Mouse (Mus musculus) testis, postnatal 14 days (tissue): ENCODE measurements around the gene Casd1.
"Not testable (repeated sequence)": the region's sequence is repeated elsewhere in the genome, so short reads cannot be mapped to it uniquely, and the experiment has no call there.

Experiments
- DNase-seq: peaks from one replicate; pipeline ENCODE4 v3.0.0; 2021; ENCODE audit warnings: low spot score

Gene Casd1

DNA sequence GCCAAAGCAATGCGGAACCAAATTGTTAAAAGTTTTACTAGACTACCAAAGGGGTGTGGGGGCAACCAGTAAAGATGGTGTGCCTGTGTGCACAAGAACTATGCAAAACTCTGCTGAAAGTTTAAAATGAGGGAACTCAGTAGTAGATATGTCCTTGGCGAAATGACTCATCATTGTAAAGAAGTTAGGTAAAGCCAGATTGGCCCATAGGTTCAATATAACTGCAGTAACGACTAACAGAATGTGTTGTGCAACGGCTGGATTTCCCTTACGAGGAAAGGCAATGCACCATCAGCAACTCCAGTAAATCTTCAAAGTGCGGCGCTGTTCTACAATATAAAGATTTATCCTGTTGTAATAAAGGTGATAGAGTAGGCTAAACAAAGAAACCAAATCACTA is 11.8 kb downstream of the Casd1 start:
- DNase-seq: no peak

DNA sequence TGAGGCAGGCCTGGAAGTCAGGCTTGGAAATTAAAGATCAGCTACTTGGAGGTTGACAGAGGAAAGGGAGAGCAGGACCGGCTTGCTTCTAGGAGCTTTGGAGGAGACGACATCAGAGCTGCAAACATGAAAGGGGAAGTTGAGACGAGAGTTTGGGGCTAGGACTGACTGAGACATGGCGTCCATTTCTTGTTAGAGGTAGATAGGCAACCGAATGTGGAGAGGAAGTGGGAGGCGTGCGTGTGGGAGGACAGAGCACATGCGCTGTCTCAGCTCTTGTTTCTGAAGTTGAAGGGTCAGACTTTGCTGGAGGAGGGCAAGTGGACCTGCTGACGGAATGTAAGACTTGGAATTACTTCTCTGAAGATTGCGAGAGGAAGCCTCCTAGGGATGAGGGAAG is 17.3 kb downstream of the Casd1 start:
- DNase-seq: no peak

DNA sequence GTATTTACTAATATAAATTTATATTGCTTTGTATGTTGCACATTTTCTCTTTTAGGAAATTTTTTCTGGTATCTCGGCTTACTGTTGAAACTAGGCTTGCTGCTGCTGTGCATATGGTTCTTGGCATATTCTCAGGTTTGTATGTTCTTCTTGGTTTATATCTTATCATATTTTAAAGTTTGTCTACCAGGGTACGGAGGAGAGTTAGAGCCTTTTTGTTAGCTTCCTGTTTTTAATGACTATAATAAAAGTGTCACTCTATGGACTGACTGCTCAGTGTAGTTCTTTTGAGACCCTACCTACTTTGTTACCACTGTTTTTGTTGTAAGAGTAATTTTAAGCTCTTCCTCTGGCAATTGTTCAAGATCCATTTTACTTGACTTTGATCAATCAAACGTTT is 30.8 kb downstream of the Casd1 start:
- DNase-seq: no peak

DNA sequence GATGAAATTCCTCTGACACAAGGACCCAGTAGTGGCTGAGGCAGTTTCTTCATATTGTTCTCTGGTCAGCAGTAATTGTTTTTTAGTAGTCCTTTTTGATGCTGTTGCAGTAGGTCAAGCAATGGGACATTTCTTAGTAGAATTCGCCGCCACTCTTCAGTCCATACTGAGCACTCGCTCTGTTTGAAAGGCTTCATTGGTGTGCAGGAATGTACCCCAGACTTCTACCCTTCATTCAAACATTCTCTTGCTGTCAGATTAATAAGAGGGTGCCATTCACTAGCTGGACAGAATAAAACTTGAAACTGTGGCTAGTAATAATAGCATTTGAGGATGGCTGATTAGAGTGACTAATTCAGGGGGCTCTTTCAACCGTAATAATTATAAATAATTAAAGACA is 32.5 kb downstream of the Casd1 start:
- DNase-seq: no peak

DNA sequence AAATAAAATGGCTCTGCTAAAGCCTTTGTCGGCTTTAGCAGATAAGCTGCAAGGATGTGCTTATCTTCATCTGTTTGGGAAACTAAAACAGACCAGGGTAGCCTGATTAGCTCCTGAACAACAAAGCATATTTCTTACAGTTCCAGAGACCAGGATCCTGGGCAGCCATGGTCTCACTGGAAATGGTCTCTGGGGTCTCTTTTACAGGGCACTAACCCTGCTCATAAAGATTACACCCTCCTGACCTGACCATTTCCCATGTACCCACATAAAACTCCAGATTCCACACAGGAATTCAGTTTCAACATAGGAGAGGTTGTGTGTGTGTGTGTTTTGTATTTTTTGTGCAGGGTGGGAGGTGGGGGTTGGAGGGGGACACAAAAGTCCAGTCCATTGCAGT is 34.2 kb downstream of the Casd1 start:
- DNase-seq: no peak

DNA sequence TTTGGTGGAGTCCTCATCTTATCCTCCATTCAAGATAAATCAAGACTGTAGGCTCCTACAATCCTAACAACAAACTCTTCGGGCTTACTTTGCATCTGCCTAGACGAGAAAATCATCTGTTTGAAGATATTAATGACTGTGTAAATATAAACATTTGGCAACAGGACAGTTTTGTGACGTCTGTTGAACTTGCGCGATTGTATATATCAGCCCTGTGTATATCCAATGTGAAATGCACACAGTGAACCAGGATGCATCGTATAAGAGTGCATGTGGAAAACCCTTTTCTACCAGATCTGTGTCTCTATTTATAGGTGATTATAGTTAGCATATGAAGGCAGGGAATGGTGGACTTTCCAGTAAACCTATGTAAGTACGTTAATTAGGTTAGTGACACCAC is 41.4 kb downstream of the Casd1 start:
- no peak for DNase-seq

DNA sequence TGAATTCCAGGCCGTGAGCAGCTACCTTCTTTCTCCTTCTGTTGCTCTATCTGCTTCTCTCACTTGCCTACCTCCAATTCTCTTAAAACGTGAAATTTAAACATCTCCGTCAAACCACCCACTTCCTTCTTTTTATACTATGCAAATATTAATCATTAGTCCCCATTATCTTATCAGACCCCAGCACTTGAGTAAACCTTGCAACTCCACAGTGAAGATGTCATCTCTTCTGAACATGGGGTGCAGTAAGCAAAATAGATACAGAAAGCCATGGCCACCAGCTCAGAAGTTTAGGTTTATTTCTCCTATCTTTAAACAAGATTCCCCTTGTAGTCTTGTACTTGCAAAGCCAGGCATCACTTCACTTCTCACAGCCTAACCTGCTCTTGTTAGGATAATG is 46.7 kb downstream of the Casd1 start:
- DNase-seq: no peak

DNA sequence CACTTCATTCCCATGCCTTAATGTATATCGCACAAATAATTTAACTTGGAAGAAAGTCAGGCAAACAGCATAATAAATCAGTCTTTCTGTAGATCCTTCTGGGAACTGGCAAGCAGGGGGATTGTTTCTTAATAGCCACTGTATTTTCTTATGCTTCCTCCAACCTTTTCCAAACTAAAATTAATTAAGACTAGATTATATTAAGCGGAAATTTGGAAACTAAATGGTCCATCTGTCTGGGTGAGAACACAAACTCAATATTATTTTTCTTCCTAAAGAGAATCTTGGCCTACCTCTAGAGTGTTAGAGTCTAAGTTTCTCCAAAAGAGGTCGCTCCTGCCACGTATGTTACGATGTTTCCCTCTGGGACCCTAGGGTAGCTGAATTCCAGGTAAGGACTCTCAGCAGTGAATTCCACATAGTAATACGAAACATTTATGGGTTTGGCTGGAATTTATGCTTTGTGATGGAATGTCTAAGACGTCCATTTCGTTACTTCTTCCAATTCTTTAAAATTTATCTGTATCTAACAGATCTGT is 52.0 kb downstream of the Casd1 start:
- no peak for DNase-seq

DNA sequence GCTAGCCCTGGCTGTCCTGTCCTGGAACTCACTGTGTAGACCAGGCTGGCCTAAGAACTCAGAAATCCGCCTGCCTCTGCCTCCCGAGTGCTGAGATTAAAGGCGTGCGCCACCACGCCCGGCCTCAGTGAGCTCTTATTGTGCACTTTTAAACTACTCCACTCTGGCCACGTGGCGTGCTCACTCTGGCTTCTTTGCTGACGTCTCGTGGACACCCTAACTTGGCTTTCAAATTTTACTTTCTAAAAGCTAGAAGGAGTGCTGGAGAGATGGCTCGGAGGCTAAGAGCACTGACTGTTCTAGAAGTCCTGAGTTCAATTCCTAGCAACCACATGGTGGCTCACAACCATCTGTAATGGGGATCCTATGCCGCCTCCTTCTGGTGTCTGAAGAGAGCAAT is 53.1 kb downstream of the Casd1 start:
- not testable (repeated sequence) for DNase-seq

DNA sequence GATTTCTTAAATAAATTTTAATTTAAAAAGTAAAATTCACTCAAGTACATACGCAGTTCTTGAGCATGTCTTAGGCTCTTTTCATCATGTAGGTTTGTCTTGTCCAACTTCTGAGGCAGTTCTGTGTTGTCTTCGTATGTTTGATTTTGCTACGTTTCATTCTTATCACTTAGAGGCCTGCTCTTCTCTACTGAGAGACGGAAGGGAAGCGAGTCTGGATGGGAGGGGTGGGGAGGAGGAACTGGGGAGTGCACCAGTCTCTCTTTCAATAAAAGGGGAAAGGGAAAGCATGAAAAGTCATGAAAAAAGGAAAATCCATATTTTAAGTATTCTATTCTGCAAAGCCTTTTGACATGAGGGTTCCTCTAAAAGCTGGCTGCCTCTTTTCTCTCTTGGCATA is 54.8 kb downstream of the Casd1 start:
- no peak for DNase-seq

DNA sequence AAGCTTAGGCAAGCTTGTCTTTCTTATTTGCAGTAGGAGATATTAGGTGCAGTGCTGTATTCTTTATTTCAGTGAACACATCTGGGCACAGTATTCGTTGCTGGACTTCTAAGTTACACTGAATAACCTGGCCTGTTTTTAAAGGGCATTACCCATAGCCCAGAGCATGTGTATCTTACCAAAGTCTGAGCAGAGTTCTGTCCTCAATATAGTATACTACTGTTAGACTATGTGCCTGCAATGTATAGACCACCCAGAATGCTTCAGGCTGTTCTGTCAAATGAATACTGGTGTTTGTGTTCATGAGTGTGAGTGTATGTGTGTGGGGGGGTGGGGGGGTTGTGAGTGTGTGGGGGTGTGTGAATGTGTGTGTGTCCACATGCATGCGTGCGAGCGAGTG is 55.3 kb downstream of the Casd1 start:
- no peak for DNase-seq

DNA sequence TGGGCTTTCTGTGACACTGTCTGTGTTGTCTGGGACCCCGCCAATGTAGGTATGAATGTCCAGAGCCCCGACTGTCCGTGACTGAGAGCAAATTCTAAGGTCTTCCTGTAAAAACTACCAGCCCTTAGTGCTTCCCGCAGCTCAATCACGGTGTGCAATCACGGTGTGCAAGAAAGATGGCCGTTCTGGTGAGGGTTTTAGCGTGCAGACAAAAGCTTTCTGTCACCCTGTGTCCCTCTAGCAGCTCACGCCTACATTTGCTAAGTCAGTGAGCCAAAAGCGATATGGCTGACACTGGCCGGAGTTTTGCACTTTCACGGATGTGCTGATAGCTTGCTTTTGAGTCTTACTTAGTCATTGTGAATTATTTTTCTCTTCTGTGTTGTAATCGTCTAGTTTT is 58.2 kb downstream of the Casd1 start:
- no peak for DNase-seq

DNA sequence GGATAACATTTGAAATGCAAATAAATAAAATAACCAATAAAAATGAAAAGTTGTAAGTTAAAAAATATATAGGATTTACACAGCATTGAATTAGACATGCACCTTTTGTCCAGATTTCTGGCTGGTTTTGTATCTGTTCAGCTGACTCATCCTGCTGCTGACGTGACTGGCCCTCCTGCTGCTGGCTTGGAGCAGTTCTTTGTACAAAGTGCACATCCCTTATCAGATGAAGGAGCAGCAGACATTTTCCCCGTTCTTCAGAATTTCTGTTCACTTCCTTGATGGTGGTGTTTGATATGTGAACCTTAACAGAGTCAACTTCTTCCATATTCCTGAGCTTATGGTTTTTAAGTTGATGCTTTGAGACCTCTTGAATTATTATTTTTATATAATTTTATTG is 62.9 kb downstream of the Casd1 start:
- DNase-seq: no peak

DNA sequence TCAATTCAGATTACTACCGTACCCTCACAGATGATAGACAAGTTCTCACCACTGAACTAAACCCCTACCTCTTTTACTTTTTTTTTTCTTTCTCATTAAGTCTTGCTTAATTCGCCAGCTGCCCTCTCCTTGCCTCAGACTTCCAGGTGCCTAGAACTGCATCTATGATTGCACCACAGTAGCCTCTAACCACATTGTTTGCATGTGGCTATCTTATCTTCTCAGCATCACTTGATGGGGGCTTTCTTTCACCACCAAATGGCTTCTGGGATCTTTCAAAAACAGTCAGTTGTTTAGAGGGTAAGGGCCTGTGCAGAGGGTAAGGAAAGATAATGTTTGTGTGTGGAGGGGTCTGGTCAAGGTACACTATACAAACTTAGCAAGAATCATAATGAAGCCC is 63.7 kb downstream of the Casd1 start:
- no peak for DNase-seq

DNA sequence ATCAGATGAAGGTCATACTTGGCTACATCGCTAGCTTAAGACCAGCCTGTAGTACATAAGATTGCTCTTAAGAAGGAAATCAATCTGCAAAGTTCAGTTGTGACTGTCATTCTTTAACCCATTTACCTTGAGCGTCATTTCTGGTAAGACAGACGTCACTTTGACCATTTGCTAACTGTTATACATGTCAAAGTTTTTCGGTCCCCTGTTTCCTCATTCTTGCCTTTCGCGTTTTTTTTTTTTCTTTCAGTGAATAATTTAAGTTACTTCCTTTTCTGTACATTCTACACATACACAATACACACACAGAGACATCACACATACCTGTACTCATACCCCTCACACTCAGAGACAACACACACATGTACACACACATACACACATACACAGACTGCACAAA is 64.5 kb downstream of the Casd1 start:
- no peak for DNase-seq

DNA sequence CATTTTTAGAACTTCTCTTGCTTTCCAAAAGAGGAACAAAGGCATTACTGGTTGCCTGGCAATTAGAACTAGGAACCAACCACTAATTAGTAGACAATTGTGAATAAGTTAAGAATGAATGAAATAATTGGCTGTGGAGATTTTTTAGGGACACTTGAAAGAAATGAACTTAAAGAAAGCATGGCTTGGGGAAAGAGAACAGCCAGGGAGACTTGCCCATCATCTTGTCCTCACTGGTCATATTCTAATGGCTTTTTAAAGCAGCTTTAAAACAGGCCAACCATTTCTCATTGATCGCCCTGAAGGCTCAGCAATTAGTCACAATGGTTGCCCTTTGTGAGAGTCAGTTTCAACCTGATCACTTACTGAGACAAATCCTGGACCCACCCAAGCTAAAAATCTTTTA is 76.7 kb downstream of the Casd1 start:
- no peak for DNase-seq

DNA sequence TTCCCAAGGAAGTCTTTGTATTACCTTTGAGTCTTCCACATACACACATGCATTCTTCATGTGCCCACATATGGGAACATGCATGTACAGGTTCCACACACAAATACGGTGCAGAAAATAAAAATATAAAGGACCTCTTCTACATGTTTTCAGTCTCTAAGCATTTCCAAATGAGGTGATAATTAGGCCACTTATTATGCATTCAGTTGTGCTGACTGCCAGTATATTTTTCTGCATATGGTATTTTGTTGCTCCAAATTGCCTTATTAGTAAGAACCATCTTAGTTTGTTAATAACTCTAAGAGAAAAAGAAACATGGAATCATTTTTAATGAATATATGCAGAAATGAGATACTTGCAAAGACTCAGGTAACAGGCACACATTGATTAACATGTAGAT is 79.3 kb downstream of the Casd1 start:
- DNase-seq: no peak

DNA sequence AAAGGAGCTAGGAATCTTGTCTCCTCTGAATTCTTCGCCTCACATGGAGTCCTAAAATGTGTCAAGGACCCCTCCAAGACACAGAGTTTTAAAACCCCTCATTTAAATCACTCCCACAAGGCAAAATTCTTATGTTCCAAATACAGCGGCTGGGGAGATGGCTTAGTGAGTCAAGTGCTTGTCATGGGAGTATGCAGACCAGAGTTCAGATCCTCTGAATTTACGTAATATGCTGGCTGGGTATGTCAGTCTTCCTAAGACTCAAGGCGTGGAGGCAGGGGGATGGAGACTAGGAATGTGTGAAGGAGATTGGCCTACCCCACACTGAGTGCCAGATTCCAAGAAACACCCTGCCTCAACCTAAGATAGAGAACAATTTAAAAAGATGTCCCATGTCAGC is 79.9 kb downstream of the Casd1 start:
- no peak for DNase-seq

DNA sequence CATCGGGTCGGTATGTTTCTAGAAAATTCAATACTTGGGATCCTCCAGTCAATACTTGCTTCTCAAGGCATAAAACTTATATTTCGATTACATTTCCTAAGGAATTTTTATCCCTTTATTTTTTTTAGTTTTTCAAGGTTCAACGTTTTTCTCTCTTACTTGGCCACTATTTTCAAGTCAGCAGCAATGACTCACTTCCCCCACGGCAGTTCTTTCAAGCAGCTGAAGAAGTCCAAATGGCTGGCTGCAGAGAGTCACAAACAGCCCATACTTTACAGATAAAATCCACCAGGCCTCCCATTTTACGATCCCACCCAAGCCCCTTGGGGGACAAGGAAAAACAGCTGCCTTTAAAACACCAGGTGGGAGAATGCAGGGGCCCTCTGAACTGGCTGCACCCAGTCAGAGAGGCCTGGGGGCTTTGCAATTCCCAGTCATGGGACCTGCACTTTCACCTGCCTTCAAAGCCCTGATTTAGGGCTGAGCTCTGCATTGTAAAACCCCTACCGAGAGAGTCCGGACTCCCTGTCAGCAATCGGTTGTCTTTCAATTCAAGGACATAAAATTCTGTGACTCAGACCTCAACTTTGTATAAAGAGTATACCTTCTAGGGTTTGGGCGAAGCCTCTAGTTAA is 84.2 kb downstream of the Casd1 start:
- no peak for DNase-seq

DNA sequence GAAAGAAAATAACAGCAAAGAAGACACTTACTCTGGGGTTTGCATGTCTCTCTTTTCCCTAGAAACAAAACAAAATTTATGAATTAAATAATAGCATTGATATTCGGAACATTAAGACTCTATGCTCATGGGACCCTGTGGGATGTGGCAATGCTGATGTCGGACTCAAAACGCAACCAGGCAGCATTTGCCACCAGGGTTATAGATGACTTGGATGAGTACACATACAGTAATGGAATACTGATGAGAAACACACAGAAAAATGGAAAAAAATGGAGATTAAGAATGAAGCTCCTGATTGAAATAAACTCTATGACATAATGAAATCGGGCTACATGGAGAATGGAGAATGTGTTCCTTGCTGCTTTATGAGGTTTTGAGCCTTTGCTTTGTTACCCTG is 89.8 kb downstream of the Casd1 start:
- DNase-seq: no peak
